Mouse (Mus musculus): Measurements from ENCODE around the gene Ppa1. TPM values are rescaled to one million over a fixed set of nuclear protein-coding genes. Genes with fewer than 3 reads are reported as not detected.
A peak's percentile ranks its signal among the peaks of the same experiment; 100 is the strongest.

Ppa1 gene
- polyA plus RNA-seq, 1 experiment from 2014 or later = 112 TPM

DNA sequence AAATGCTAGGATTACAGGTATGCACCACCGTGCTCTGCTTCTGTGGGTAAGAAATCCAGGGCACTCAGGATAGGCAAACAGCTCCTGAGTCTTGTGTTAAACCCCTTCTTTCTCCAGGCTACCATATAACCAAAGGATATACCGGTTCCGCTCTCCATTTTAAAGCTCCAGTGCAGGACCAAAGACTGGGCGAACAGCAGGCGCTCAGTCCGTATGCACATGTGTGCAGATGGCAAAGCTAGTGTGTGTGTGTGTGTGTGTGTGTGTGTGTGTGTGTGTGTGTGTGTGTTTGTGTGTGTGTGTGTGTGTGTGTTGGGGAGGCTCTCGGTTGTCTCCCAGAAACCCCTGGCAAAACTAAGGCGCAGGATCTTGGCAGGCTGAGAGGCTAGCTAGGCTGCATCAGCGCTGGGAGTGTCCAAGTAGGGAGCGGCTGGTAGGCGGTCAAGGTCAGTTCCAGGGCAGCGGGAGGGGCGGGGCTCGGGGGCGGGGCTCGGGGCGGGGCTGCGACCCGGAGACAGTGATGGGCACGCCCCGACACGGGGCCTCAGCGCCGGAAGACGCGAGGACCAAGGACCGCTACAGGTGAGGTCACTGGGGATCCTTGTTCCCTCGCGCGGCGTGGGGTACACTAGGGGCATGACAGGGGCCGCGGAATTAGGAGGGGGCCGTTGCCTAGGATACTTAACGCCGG, 66.6 kb downstream of the Ppa1 start, which contains the start of gene Aifm2:
TSS of gene Aifm2 (plus strand) at position 493 of the 691 bp plus-strand sequence.
- ATAC-seq (peak; percentile 72), DNase-seq (ENCODE audit: low read depth, low spot score) (no peak)
- no peak for TF ChIP-seq CTCF (IDR thresholded peaks at IDR 0.05)
- H3K27me3 ChIP-seq = no peaks in the 10 kb centered on the region
- in situ Hi-C loops (cut with MboI; ENCODE audit: low pct_unique_long_range_greater_than_20kb) = no loop called here
- CTCF ChIA-PET = no interaction called here
- POLR2A ChIA-PET = interaction anchor here (0.6 to 1.3 kb wide), 2 partner anchors 15 to 20 kb away, joined by 3 read pairs; no protein-coding TSS in a partner anchor

DNA sequence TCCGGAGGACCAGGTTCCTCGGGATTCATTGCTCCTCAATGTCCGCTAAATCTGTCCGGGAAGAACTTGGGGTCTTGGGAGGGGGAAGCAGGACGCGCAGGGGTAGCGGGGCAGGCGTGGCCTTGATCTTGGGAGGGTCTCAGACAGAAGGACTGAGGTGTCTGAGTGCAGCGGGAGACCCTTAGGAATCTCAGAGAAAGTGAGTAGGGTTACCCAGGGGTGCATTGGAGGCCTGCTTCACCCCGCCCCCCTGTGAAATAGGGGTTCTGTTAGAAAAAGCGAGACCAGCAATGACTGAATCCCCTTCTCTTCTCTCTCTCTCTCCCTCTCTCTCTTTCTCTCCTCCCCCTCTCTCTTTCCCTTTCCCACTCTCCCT, 67.1 kb downstream of the Ppa1 start:
- POLR2A ChIA-PET = interaction anchor here (0.6 to 1.3 kb wide), 4 partner anchors 16 to 702 kb away, joined by 3 read pairs; no protein-coding TSS in a partner anchor
- no peak for DNase-seq (ENCODE audit: low read depth, low spot score)
- CTCF ChIA-PET = no interaction called here
- in situ Hi-C loops (cut with MboI; ENCODE audit: low pct_unique_long_range_greater_than_20kb) = no loop called here
- peak; percentile 9 for ATAC-seq
- no peaks in the 10 kb centered on the region for H3K27me3 ChIP-seq
- TF ChIP-seq CTCF (IDR thresholded peaks at IDR 0.05) = no peak

DNA sequence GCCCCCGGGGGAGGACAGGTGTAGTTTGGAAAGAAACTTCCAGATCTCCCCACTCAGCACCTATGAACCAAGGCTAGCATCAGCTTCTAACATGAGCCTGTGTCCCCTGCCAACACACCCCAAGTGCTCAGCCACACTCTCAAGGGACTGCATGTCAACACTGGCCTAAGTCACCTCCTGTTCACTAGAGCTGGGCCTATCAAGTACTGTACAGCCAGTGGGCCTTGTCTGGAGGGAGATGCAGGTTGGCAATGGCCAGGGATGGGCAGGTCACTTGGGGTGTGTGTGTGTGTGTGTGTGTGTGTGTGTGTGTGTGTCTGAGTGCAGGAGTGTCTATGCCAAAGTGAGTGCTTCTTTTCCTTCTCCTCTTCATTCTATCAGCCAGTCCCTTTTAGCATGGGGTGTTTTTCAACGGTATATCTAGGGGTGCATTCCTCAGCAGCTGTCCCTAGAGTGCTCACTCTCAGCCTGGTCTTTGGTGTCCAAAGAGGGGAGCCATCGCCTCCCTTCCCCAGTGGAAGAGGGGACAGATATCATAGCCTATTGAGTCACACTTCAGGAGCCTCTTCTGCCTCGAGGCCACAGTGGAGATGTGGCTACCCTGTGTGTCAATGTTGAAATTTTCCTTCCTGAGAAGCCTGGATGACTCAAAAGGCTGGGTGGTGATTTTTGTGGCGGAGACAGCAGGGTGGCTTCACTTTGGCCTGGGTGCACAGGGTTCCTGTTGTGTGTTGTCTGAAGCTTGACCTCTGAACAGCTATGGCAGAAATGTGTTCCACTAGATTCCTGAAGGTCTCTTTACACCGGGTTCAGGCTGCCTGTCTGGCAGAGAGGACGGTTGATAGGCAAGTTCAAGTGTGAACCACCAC, 67.9 kb downstream of the Ppa1 start:
- no peak for DNase-seq (ENCODE audit: low read depth, low spot score)

DNA sequence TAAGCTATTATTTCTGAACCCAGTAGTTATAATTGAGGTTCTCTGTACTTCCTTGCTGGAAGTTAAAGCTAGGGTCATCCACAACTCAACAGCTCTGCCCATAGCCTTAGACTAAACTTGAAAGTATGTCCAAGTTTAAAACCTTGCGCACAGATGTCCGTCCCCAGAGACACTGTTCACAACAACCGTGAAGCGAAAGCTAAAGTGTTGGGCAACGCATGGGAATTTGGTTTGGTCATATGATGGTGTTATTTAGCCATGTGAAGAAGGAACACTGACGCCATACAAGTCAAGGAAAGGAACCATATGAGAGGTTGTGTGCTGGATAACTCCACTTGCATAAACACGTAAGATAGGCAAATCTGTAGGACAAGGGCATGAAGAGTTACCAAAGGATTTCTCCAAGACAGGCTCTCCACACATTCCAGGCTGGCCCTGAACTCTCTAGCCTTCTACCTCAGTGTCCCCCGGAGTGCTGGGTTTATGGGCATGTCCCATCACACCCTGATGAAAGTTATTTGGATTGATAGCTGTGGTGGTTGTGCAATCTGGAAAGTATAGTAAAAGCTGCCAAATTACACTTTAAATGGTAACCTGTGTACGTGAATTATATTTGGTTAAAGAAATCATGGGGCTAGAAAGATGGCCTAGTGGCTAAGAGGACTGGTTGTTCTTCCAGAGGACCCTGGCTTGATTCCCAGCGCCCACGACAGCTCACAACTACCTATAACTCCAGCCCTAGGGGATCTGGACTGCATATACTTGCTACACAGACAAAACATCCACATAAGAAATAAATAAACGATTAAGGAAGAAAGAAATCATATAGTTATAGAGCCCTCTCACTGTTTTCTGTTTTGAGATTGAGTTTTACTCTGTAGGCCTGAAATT, 69.3 kb downstream of the Ppa1 start:
- no peaks in the 10 kb centered on the region for H3K27me3 ChIP-seq
- no peak for TF ChIP-seq CTCF (IDR thresholded peaks at IDR 0.05)
- ATAC-seq (no peak), DNase-seq (ENCODE audit: low read depth, low spot score) (no peak)
- ChIA-PET POLR2A (interaction anchor here (0.5 kb wide), 1 partner anchor 13 kb away, joined by 4 read pairs; no protein-coding TSS in a partner anchor), CTCF (no interaction called here)
- in situ Hi-C loops (cut with MboI; ENCODE audit: low pct_unique_long_range_greater_than_20kb) = no loop called here

More for the DNA sequence above, 67.9 kb downstream of the Ppa1 start:
- in situ Hi-C loops (cut with MboI; ENCODE audit: low pct_unique_long_range_greater_than_20kb) = no loop called here
- H3K27me3 ChIP-seq = no peaks in the 10 kb centered on the region
- ChIA-PET CTCF (no interaction called here), POLR2A (interaction anchor here (0.6 kb wide), 2 partner anchors 267 to 702 kb away, joined by 3 read pairs; no protein-coding TSS in a partner anchor)
- peak; percentile 13 for ATAC-seq
- no peak for TF ChIP-seq CTCF (IDR thresholded peaks at IDR 0.05)

DNA sequence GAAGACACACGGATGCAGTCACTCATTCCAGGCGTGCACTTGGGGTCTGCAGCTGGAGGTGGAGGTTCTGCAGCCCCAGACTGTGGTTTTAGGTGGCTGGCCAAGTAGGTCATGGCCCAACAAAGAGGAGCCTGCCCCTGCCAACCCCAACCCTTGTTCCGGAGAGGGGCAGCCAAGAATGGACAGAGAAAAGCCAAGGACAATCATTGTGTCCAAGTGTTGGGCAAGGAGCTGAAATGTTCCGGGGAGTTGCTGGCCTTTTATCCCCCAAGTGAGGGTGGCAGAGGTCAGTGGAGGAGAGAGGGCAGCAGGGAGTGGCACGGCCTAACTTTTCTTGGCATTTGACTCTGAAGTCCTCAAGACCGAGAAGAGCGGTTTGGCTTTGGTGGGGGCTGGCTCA, 72.0 kb downstream of the Ppa1 start:
- TF ChIP-seq CTCF (IDR thresholded peaks at IDR 0.05) = no peak
- no peaks in the 10 kb centered on the region for H3K27me3 ChIP-seq
- ATAC-seq (no peak), DNase-seq (ENCODE audit: low read depth, low spot score) (no peak)
- in situ Hi-C loops (cut with MboI; ENCODE audit: low pct_unique_long_range_greater_than_20kb) = no loop called here
- ChIA-PET POLR2A (no interaction called here), CTCF (interaction anchor here (1.1 kb wide), 1 partner anchor 20 kb away, joined by 3 read pairs; no protein-coding TSS in a partner anchor)

DNA sequence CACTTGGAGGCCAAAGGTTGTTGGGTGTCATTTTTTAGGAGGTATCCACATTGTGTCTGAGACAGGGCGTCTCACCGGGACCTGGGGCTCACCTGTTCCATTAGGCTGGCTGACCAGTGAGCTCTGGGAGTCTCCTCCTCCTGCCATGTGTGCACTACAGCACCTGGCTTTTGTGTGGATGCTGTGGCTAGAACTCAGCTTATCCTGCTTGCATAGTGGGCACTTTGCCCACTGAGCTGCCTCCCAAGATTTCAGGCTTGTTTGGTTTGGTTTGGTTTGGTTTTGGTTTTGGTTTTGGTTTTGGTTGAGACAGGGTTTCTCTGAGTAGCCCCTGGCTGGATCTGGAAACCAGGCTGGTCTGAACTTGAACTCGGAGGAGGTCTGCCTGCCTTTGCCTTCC, 73.9 kb downstream of the Ppa1 start:
- H3K27me3 ChIP-seq = no peaks in the 10 kb centered on the region
- CTCF ChIA-PET = no interaction called here
- no peak for ATAC-seq
- DNase-seq (ENCODE audit: low read depth, low spot score) = no peak
- no peak for TF ChIP-seq CTCF (IDR thresholded peaks at IDR 0.05)
- POLR2A ChIA-PET = no interaction called here
- in situ Hi-C loops (cut with MboI; ENCODE audit: low pct_unique_long_range_greater_than_20kb) = no loop called here

DNA sequence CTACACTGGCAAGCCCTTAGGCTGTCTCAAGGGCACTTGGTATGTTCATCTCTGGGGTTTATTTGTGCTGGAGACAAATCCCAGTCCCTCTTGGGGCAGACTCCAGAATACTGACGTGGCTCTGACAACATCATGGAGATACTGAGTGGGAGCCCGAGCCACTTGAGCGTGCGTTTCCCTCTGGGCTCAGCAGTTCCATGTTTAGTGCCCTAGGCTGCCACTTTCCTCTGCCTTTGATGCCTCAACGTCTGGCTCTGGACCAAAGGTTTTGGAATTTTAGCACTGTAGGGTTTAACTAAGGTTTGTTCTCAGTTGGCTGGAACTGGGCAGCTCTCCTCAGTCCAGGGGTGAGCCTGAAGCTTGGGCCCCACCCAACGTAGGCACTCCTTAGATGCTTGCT, 74.9 kb downstream of the Ppa1 start:
- ATAC-seq (no peak), DNase-seq (ENCODE audit: low read depth, low spot score) (no peak)
- in situ Hi-C loops (cut with MboI; ENCODE audit: low pct_unique_long_range_greater_than_20kb) = no loop called here
- H3K27me3 ChIP-seq = no peaks in the 10 kb centered on the region
- POLR2A ChIA-PET = no interaction called here
- no peak for TF ChIP-seq CTCF (IDR thresholded peaks at IDR 0.05)
- CTCF ChIA-PET = no interaction called here

Other genes with a start within 250 kb of the Ppa1 start
- gene Nodal, start 230.6 kb upstream of the Ppa1 start, polyA plus RNA-seq (2021) = not detected
- gene Eif4ebp2, start 195.9 kb upstream of the Ppa1 start, polyA plus RNA-seq (2021) = 47.4 TPM
- 14.0 TPM for gene Lrrc20, start 172.8 kb upstream of the Ppa1 start, polyA plus RNA-seq (2021)
- gene Npffr1, start 53.1 kb upstream of the Ppa1 start, polyA plus RNA-seq (2021) = 0.26 TPM
- gene Sar1a, start 31.7 kb downstream of the Ppa1 start, polyA plus RNA-seq (2021) = 146 TPM
- gene Tysnd1, start 47.0 kb downstream of the Ppa1 start, polyA plus RNA-seq (2021) = 30.6 TPM
- 43.0 TPM for gene Aifm2, start 66.7 kb downstream of the Ppa1 start, polyA plus RNA-seq (2021)
- gene H2afy2, start 135.6 kb downstream of the Ppa1 start, polyA plus RNA-seq (2021) = 33.1 TPM